Mouse (Mus musculus) embryonic facial prominence, embryonic 11.5 days (tissue): ENCODE data around the gene Gm28043. TPM values are rescaled to one million over a fixed set of nuclear protein-coding genes. Genes with fewer than 3 reads are reported as not detected.

Source experiments
- ATAC-seq: fragments of 200-750 bp; cut with Nextera tagmentation; replicated peaks from 2 replicates; pipeline ENCODE4 v1.8.0; 2017; ENCODE audit warnings: low read depth; ENCODE audit not compliant: insufficient number of reproducible peaks, low FRiP score, low TSS enrichment
- DNase-seq: peaks from one replicate; pipeline ENCODE4 v3.0.0-alpha.2; 2015; ENCODE audit warnings: low spot score
- H3K27ac ChIP-seq: fragments of 300-500 bp; sonication (generic); replicated peaks from 2 replicates; pipeline ENCODE4 v1.5.1; 2014; ENCODE audit warnings: mild to moderate bottlenecking, low read depth, low read length, control low read depth
- H3K27me3 ChIP-seq: fragments of 300-500 bp; sonication (generic); 2 replicates; pipeline ENCODE4 v1.6.1; 2014; ENCODE audit warnings: mild to moderate bottlenecking, low read length, moderate library complexity, mixed read lengths; ENCODE audit not compliant: control insufficient read depth, insufficient read depth
- H3K36me3 ChIP-seq: fragments of 300-500 bp; sonication (generic); replicated peaks from 2 replicates; pipeline ENCODE4 v1.6.1; 2014; ENCODE audit warnings: low read depth, mild to moderate bottlenecking, low read length, moderate library complexity, mixed read lengths; ENCODE audit not compliant: control insufficient read depth, insufficient read depth
- H3K4me1 ChIP-seq: fragments of 300-500 bp; sonication (generic); 2 replicates; pipeline ENCODE4 v1.6.1; 2014; ENCODE audit warnings: low read length, mixed read lengths; ENCODE audit not compliant: control insufficient read depth, insufficient read depth
- H3K4me2 ChIP-seq: fragments of 300-500 bp; sonication (generic); 2 replicates; pipeline ENCODE4 v1.6.1; 2014; ENCODE audit warnings: low read depth, mild to moderate bottlenecking, control low read depth, low read length, moderate library complexity
- H3K4me3 ChIP-seq: fragments of 300-500 bp; sonication (generic); 2 replicates; pipeline ENCODE4 v1.5.1; 2014; ENCODE audit warnings: low read depth, low read length, control low read depth
- H3K9ac ChIP-seq: fragments of 300-500 bp; sonication (generic); replicated peaks from 2 replicates; pipeline ENCODE4 v1.6.1; 2014; ENCODE audit warnings: mild to moderate bottlenecking, control low read depth, low read length
- H3K9me3 ChIP-seq: fragments of 300-500 bp; sonication (generic); replicated peaks from 2 replicates; pipeline ENCODE4 v1.6.1; 2016; ENCODE audit warnings: mild to moderate bottlenecking, low read length, inconsistent platforms, mixed read lengths; ENCODE audit not compliant: control insufficient read depth
- WGBS: fragments of 180-500 bp; shearing (Covaris S2); extraction: QIAGEN DNeasy Blood & Tissue Kit; methylation state at CpG from one replicate; pipeline ENCODE4 v1.1.7; 2014; 5-methylcytosine and 5-hydroxymethylcytosine counted together
- polyA plus RNA-seq: library from polyadenylated mRNA; unstranded; fragments of >200 nt; fragmentation: Nextera tagmentation; extraction: Ambion mirVana; gene quantifications from 2 replicates; pipeline ENCODE4 v1.2.1, GENCODE M21; 2014

Gm28043 gene
- polyA plus RNA-seq, 1 experiment from 2014 or later: 2.1 TPM

DNA sequence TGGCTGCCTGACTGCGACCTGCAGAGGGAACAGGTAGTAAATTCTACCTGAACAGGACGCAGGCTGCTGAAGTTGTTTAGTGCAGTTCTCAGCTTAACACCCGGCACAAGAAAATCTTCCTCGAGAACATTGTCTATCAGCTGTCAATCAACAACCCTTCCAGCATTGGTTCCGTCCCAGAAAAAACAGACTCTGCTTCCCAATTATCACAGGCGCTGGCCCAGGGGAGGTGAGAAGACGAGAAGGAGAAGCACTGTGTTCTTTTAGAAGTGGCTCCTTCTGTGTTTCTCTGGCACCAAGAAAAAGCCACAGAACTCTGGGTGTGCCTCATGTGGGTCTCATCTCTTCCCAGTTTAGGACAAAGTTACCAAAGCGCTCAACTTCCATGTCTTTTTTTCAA lies 104.0 kb downstream of the Gm28043 start:
- Histone ChIP-seq H3K9ac (no peak overlapping the region), H3K27me3 (no peaks in the 10 kb centered on the region), H3K4me1 (no peaks in the 10 kb centered on the region), H3K4me2 (no peak overlapping the region), H3K9me3 (no peaks in the 10 kb centered on the region), H3K4me3 (no peak overlapping the region), H3K36me3 (no peaks in the 10 kb centered on the region), H3K27ac (no peak overlapping the region)
- no peak for DNase-seq
- WGBS: 84% methylated on average over 8 of the region's 8 CpGs
- ATAC-seq: no peak

DNA sequence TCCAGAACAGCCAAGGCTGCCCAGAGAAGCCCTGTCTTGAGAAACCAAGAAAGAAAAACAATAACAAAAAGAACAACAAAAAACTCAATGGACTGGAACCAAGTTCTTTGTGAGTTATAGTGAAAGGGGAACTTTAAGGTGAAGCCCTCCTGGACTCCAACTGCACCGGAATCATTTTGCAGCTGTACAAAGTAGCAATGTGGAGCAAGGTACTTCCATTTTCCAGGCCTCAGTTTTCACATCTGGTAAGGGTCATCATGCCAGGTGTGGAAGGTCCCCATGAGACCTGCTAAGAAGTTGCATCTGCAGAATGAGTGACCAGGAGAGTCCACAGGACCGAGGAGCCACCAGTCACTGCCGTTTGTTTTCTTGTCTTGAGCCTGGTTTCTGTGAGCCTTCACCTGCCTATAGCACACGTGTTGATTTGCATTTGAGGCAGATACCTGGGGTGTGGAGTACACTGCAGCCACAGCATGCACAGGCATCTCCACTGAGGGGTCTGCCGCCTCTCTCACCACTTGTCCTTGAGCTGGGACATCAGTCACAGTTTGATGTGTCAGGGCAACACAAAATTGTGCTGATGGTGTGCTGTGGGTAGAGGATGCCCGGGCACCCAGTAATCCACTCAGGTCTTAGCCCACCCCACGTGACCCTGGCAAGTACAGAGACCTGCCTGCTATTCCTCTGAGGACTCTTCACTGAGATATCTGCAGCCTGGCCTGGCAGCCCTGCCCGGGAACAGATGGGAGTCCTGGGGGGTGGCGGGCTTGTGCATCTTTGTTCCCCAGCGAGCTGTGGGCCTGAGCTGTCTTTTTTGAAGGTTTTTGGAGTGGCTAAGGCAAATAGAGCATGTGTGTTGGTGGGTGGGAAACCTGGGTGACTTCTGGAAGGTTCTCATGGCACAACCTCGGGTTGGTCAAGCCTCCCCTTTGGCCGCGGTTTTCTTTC lies 105.2 kb downstream of the Gm28043 start:
- no peaks in the 10 kb centered on the region for H3K9me3 ChIP-seq
- DNase-seq (no peak), ATAC-seq (no peak)
- no peak overlapping the region for H3K4me2 ChIP-seq
- H3K36me3 ChIP-seq: no peaks in the 10 kb centered on the region
- no peak overlapping the region for H3K27ac ChIP-seq
- no peak overlapping the region for H3K9ac ChIP-seq
- 79% methylated on average over 13 of the region's 13 CpGs for WGBS
- H3K4me3 ChIP-seq: no peak overlapping the region
- H3K27me3 ChIP-seq: no peaks in the 10 kb centered on the region
- no peaks in the 10 kb centered on the region for H3K4me1 ChIP-seq

DNA sequence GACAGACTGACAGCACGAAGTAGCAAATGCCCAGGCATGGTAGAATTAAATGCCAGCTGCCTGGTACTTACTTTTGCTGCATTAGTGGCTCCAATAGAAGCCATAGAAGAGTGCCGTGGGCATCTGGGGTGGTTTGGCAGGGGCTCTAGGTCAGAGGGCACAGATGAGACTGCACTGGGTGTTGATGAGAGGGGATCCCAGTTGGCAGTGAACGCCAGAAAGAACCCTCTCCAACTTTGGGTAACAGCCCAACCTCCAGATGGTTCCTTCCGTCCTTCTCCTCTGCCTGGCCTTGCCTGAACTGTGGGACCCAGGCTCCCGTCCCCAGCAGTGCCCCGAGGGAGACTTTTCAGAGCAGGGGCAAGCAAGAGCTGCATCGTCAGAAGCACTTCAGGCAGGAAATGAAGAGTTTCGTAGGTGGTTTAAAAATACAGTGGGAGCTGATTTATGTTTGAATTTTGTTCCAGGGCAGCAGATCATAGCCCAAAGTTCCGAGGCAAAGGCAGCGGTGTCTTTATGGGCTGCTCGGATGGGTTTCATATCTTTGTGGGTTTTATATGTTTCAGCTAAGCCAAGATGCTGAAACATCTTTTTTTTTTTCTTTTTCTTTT lies 106.2 kb downstream of the Gm28043 start:
- H3K27ac ChIP-seq: no peak overlapping the region
- H3K4me3 ChIP-seq: no peak overlapping the region
- WGBS: 67% methylated on average over 11 of the region's 11 CpGs
- H3K9me3 ChIP-seq: no peaks in the 10 kb centered on the region
- H3K36me3 ChIP-seq: no peaks in the 10 kb centered on the region
- H3K9ac ChIP-seq: no peak overlapping the region
- no peak for DNase-seq
- ATAC-seq: no peak
- no peaks in the 10 kb centered on the region for H3K4me1 ChIP-seq
- no peak overlapping the region for H3K4me2 ChIP-seq
- H3K27me3 ChIP-seq: no peaks in the 10 kb centered on the region

DNA sequence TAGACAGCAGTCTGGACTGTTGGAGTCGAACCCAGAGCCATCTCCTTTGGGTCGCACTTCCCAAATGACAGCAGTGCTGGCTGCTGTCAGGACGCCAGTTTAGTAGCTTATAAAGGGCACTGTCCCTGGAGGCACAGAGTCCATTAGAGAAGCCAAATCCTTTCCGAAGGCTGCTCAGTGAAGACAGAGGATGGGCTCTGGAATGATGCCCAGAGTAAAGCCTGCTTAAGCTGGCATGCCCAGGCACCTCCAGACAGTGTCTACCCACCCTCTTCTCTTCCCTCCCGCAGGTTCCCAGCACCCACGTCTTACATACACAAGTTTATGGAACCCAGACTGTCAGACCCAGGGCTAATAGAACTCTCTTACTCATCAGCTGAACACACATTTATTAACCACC lies 109.9 kb downstream of the Gm28043 start:
- 82% methylated on average over 6 of the region's 6 CpGs for WGBS
- Histone ChIP-seq H3K4me3 (no peak overlapping the region), H3K36me3 (no peaks in the 10 kb centered on the region), H3K27ac (no peak overlapping the region), H3K27me3 (no peaks in the 10 kb centered on the region), H3K9ac (no peak overlapping the region), H3K9me3 (no peaks in the 10 kb centered on the region), H3K4me1 (no peaks in the 10 kb centered on the region), H3K4me2 (no peak overlapping the region)
- DNase-seq (no peak), ATAC-seq (no peak)

DNA sequence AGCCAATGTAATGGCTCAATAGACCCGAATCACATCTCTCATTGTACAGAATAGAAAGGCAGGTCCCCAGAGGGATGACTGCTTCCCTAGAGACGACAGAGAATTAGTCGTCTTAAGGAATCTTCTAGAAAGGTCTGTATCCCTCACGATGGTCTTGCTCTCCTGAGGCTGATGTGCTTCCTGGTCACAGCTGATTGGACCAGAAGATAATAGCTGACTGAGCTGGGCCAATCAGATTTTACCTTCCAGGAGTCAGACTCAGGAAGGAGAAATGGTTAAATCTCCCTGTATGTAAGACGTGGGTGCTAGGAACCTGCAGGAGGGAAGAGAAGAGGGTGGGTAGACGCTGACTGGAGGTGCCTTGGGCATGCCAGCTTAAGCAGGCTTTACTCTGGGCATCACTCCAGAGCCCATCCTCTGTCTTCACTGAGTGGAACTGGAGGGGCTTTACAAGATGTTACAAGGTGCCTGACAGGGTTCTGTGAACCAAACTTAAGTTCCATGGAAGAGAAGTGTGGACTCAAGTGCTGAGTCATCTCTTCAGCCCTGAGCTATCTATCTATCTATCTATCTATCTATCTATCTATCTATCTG lies 110.4 kb downstream of the Gm28043 start:
- Histone ChIP-seq H3K4me2 (no peak overlapping the region), H3K27me3 (no peaks in the 10 kb centered on the region), H3K4me1 (no peaks in the 10 kb centered on the region), H3K27ac (no peak overlapping the region), H3K4me3 (no peak overlapping the region), H3K9me3 (no peaks in the 10 kb centered on the region), H3K9ac (no peak overlapping the region), H3K36me3 (no peaks in the 10 kb centered on the region)
- DNase-seq: no peak
- no peak for ATAC-seq
- 76% methylated on average over 6 of the region's 6 CpGs for WGBS

DNA sequence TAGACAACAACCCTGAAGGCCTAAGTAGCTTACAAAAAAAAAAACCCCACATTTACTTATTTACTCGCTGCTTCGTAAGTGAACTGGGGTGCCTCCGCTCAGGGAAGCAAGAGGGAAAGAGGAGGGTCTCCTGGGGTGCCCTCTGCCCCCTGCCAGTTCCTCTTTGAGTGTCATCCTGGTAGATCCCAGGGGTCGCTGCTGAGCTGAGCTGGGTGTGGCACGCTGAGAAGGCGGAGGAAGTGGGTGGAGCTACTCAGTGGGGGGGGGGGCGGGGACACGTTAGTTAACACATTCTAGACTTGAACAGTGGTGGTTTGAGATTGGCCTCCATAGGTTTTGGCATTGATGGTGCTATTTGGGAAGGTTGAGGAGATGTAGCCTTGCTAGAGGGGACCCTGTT lies 113.4 kb downstream of the Gm28043 start:
- peaks cover 3% of the 10 kb centered on the region; the same call in 1 of the 2 replicates for H3K4me1 ChIP-seq
- H3K36me3 ChIP-seq: no peaks in the 10 kb centered on the region
- no peaks in the 10 kb centered on the region for H3K27me3 ChIP-seq
- H3K4me3 ChIP-seq: no peak overlapping the region
- no peak overlapping the region for H3K9ac ChIP-seq
- ATAC-seq: no peak
- 55% methylated on average over 8 of the region's 8 CpGs for WGBS
- H3K27ac ChIP-seq: no peak overlapping the region
- H3K4me2 ChIP-seq: no peak overlapping the region
- DNase-seq: no peak
- no peaks in the 10 kb centered on the region for H3K9me3 ChIP-seq

DNA sequence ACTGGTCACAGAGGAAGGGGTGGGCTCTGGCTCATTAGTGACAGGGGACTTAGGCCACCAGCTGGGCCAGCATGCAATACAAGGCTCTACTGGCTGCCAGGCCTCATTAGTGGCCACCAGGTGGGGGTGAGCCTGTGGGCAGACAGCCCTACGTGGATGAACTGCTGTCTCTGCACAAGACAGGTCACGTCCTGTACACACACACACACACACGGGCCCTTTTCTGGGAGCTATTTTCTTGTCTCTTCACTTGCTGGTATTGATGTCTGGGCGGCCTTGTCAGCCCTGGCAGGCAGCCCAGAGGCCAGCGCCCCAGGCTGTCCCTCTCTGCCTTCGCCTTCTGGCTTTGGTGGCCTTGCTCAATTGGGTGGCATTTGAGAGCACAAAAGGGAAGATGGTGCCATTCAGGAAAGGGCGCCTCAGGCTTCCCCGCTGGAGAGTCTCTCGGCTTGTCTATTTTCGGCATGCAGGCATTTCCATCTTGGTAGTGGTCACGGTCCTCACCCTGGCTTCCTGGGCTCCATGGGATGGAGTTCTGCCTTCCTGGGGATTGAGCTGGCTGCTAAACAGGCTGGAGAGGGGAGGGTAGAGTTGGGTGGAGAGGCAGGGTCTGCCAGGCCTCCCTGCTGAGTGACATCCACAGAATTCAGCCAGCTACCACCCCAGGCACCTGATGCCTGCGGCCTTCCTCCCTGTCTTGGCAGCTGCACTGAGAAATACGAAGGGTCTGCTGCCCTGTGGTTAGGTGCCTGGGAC lies 116.0 kb downstream of the Gm28043 start:
- H3K4me2 ChIP-seq: no peak overlapping the region
- WGBS: 44% methylated on average over 13 of the region's 13 CpGs
- H3K27ac ChIP-seq: no peak overlapping the region
- H3K4me1 ChIP-seq: peaks cover 3% of the 10 kb centered on the region; the same call in 1 of the 2 replicates
- H3K4me3 ChIP-seq: no peak overlapping the region
- no peaks in the 10 kb centered on the region for H3K27me3 ChIP-seq
- no peak; the same call in 1 of the 2 replicates for ATAC-seq
- no peaks in the 10 kb centered on the region for H3K36me3 ChIP-seq
- H3K9ac ChIP-seq: no peak overlapping the region
- H3K9me3 ChIP-seq: no peaks in the 10 kb centered on the region
- DNase-seq: no peak
